Mouse (Mus musculus) lung, embryonic 16.5 days (tissue): ENCODE results near the gene Cbr1. TPM values are rescaled to one million over a fixed set of nuclear protein-coding genes. Genes with fewer than 3 reads are reported as not detected.

ENCODE experiments used
- ATAC-seq: fragments of 200-750 bp; cut with Nextera tagmentation; 2 replicates; pipeline ENCODE4 v1.8.0; 2017; ENCODE audit warnings: low read depth, mild to moderate bottlenecking, moderate library complexity
- H3K27ac ChIP-seq: fragments of 300-500 bp; sonication (generic); 2 replicates; pipeline ENCODE4 v1.5.1; 2014; ENCODE audit warnings: mild to moderate bottlenecking, control low read depth, low read length
- H3K27me3 ChIP-seq: fragments of 300-500 bp; sonication (generic); 2 replicates; pipeline ENCODE4 v1.6.1; 2014; ENCODE audit warnings: low read depth, low read length, mixed read lengths; ENCODE audit not compliant: control insufficient read depth, insufficient read depth
- H3K36me3 ChIP-seq: fragments of 300-500 bp; sonication (generic); 2 replicates; pipeline ENCODE4 v1.6.1; 2014; ENCODE audit warnings: low read length; ENCODE audit not compliant: control insufficient read depth, insufficient read depth
- H3K4me1 ChIP-seq: fragments of 300-500 bp; sonication (generic); replicated peaks from 2 replicates; pipeline ENCODE4 v1.6.1; 2014; ENCODE audit warnings: low read length, mixed read lengths; ENCODE audit not compliant: control insufficient read depth, insufficient read depth
- H3K4me2 ChIP-seq: fragments of 300-500 bp; sonication (generic); 2 replicates; pipeline ENCODE4 v1.6.1; 2014; ENCODE audit warnings: low read depth, low read length, control low read depth
- H3K4me3 ChIP-seq: fragments of 300-500 bp; sonication (generic); 2 replicates; pipeline ENCODE4 v1.5.1; 2014; ENCODE audit warnings: mild to moderate bottlenecking, low read length, control low read depth
- H3K9ac ChIP-seq: fragments of 300-500 bp; sonication (generic); 2 replicates; pipeline ENCODE4 v1.6.1; 2014; ENCODE audit warnings: low read length, control low read depth
- H3K9me3 ChIP-seq: fragments of 300-500 bp; sonication (generic); 2 replicates; pipeline ENCODE4 v1.6.1; 2016; ENCODE audit warnings: low read length; ENCODE audit not compliant: control insufficient read depth
- WGBS: fragments of 180-500 bp; shearing (Covaris S2); extraction: QIAGEN DNeasy Blood & Tissue Kit; methylation state at CpG from one replicate; pipeline ENCODE4 v1.1.7; 2014; 5-methylcytosine and 5-hydroxymethylcytosine counted together
- polyA plus RNA-seq: library from polyadenylated mRNA; unstranded; fragments of >200 nt; fragmentation: Nextera tagmentation; extraction: Ambion mirVana; gene quantifications from 2 replicates; pipeline ENCODE4 v1.2.1, GENCODE M21; 2015

The Cbr1 gene
- polyA plus RNA-seq, 1 experiment from 2014 or later = 95.2 TPM

DNA sequence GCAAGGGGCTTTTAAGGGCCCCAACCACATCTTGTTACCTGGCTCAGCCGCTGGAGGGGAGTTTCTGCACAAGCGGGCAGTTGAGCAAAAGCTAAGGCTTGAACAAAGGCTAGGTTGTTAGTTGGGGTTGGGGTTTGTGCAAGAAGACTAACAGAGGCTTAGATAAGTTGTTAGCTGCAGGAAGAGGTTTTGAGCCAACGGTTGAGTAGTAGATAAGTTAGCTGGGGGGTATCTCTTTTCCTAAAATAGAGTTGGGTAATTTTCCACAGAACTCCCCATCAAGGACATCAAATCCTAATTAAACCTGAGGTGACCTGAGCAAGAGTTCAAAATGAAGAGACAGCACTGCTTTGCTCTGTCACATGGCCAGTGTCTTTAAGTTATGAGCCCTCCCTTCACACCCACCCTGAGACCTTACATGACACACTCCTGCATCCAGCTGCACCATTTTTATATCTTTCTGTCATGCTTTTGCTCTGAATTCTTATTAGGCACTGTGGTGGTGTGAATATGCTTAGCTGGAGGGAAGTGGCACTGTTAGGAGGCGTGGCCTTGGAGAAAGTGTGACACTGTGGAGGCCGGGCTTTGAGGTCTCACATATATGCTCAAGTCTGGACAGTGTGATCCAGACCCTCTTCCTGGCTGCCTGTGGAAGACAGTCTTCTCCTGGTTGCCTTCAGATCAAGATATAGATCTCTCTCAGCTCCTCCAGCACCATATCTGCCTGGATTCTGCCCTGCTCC lies 43.0 kb downstream of the Cbr1 start:
- 70% methylated on average over 5 of the region's 5 CpGs for WGBS
- Histone ChIP-seq H3K27me3 (no peaks in the 10 kb centered on the region), H3K9ac (no peak overlapping the region), H3K4me2 (no peak overlapping the region), H3K27ac (no peak overlapping the region), H3K4me3 (no peak overlapping the region), H3K36me3 (no peaks in the 10 kb centered on the region), H3K9me3 (no peaks in the 10 kb centered on the region), H3K4me1 (no peaks in the 10 kb centered on the region)
- no peak for ATAC-seq

Other genes starting within 250 kb of the Cbr1 start
- gene Setd4, start 1.8 kb upstream of the Cbr1 start, polyA plus RNA-seq = 9.9 and 12.5 TPM in 2 replicates
- not detected in 2 replicates for gene Gm5678, start 22.2 kb downstream of the Cbr1 start, polyA plus RNA-seq
- gene Cbr3, start 77.4 kb downstream of the Cbr1 start, polyA plus RNA-seq = 9.0 and 9.9 TPM in 2 replicates
- gene Dop1b, start 106.1 kb downstream of the Cbr1 start, polyA plus RNA-seq = 17.2 and 19.3 TPM in 2 replicates
- gene Morc3, start 226.3 kb downstream of the Cbr1 start, polyA plus RNA-seq = 34.8 and 35.5 TPM in 2 replicates